Mouse (Mus musculus) CH12.LX (cell line): ENCODE data around the gene 2310033P09Rik. TPM values are rescaled to one million over a fixed set of nuclear protein-coding genes. Genes with fewer than 3 reads are reported as not detected.

Experiments
- DNase-seq: peaks from one replicate; pipeline ENCODE4 v3.0.0-alpha.2; 2013; ENCODE audit errors: extremely low read depth
- H3K27ac ChIP-seq: 2 replicates; pipeline ENCODE4 v1.5.1; 2012; ENCODE audit warnings: low read depth, mild to moderate bottlenecking, control low read depth, moderate library complexity; ENCODE audit not compliant: insufficient read depth
- H3K27me3 ChIP-seq: replicated peaks from 2 replicates; pipeline ENCODE3; 2012; ENCODE audit warnings: inconsistent platforms
- H3K36me3 ChIP-seq, 2 experiments: replicated peaks in 1 of 2; 2 replicates each; pipeline versions ENCODE3 to v1.6.1; 2012; ENCODE audit warnings: inconsistent platforms in 1 of 2, low read length in 1 of 2, mild to moderate bottlenecking in 1 of 2, mixed read lengths in 1 of 2, moderate library complexity in 1 of 2; ENCODE audit not compliant: control insufficient read depth in 1 of 2, insufficient read depth in 1 of 2
- H3K4me1 ChIP-seq, 2 experiments: 2 replicates each; pipeline ENCODE4 v1.6.1; 2012; ENCODE audit warnings: inconsistent platforms in 1 of 2, moderate library complexity in 1 of 2; ENCODE audit not compliant: insufficient read depth in 2 of 2, control insufficient read depth in 1 of 2
- H3K4me2 ChIP-seq: 2 replicates; pipeline ENCODE4 v1.6.1; 2012; ENCODE audit warnings: low read depth, mild to moderate bottlenecking, control low read depth; ENCODE audit not compliant: poor library complexity, insufficient read depth, severe bottlenecking
- H3K4me3 ChIP-seq, 3 experiments: fragments of 150-350 bp in 1 of 3; sonication (generic) in 1 of 3; replicated peaks in 1 of 3; 2 replicates each; pipeline versions ENCODE3 to v1.5.1; 2011 to 2012; ENCODE audit warnings: low read depth in 2 of 3, low read length in 2 of 3, mild to moderate bottlenecking in 2 of 3, moderate library complexity in 2 of 3, control low read depth in 1 of 3, improper control_type of control experiment in 1 of 3, inconsistent platforms in 1 of 3, mixed read lengths in 1 of 3; ENCODE audit not compliant: poor library complexity in 1 of 3
- H3K79me2 ChIP-seq: replicated peaks from 2 replicates; pipeline ENCODE4 v1.6.1; 2012; ENCODE audit warnings: mild to moderate bottlenecking, moderate library complexity; ENCODE audit not compliant: control insufficient read depth, poor library complexity, insufficient read depth, severe bottlenecking; ENCODE audit errors: extremely low read depth
- H3K9ac ChIP-seq: 2 replicates; pipeline ENCODE4 v1.6.1; 2012; ENCODE audit warnings: low read depth, mild to moderate bottlenecking, control low read depth, moderate library complexity; ENCODE audit not compliant: insufficient read depth
- H3K9me3 ChIP-seq: replicated peaks from 2 replicates; pipeline ENCODE3; 2012; ENCODE audit warnings: low read length, inconsistent platforms, mixed read lengths
- BHLHE40 ChIP-seq: IDR thresholded peaks from 2 replicates; pipeline ENCODE4 v1.6.1; 2011; ENCODE audit warnings: mild to moderate bottlenecking, low read depth, low read length, improper control_type of control experiment
- CTCF ChIP-seq, 2 experiments: IDR thresholded peaks in 1 of 2; conservative IDR thresholded peaks in 1 of 2; 2 replicates each; pipeline ENCODE4 v1.5.1; 2011 to 2012; ENCODE audit warnings: low read depth in 2 of 2, low read length in 2 of 2, improper control_type of control experiment in 1 of 2, inconsistent platforms in 1 of 2, mild to moderate bottlenecking in 1 of 2, moderate library complexity in 1 of 2
- ELF1 ChIP-seq: IDR thresholded peaks from 2 replicates; pipeline ENCODE4 v1.6.1; 2014; ENCODE audit warnings: low read depth, mild to moderate bottlenecking, inconsistent platforms, low read length, improper control_type of control experiment
- ETS1 ChIP-seq: conservative IDR thresholded peaks from 2 replicates; pipeline ENCODE4 v1.6.1; 2012; ENCODE audit warnings: low read depth, mild to moderate bottlenecking, inconsistent platforms, low read length, improper control_type of control experiment, moderate library complexity
- GABPA ChIP-seq: IDR thresholded peaks from 2 replicates; pipeline ENCODE4 v1.6.1; 2012; ENCODE audit warnings: low read depth, low read length, improper control_type of control experiment, inconsistent platforms; ENCODE audit not compliant: insufficient replicate concordance
- IRF4 ChIP-seq: IDR thresholded peaks from 2 replicates; pipeline ENCODE4 v1.6.1; 2014; ENCODE audit warnings: low read depth, mild to moderate bottlenecking, inconsistent platforms, low read length, improper control_type of control experiment
- JUND ChIP-seq: conservative IDR thresholded peaks from 2 replicates; pipeline ENCODE4 v1.6.1; 2011; ENCODE audit warnings: low read depth, low read length, improper control_type of control experiment
- KAT2A ChIP-seq: IDR thresholded peaks from 2 replicates; pipeline ENCODE4 v1.6.1; 2012; ENCODE audit warnings: low read length, improper control_type of control experiment, inconsistent platforms; ENCODE audit not compliant: insufficient replicate concordance
- MAX ChIP-seq: IDR thresholded peaks from 2 replicates; pipeline ENCODE4 v1.6.1; 2011; ENCODE audit warnings: low read length, improper control_type of control experiment
- MYC ChIP-seq: IDR thresholded peaks from 2 replicates; pipeline ENCODE4 v1.6.1; 2011; ENCODE audit warnings: low read depth, mild to moderate bottlenecking, improper control_type of control experiment, low read length
- NRF1 ChIP-seq: IDR thresholded peaks from 2 replicates; pipeline ENCODE4 v1.6.1; 2014; ENCODE audit warnings: low read depth, mild to moderate bottlenecking, inconsistent platforms, low read length, improper control_type of control experiment, moderate library complexity
- PAX5 ChIP-seq: IDR thresholded peaks from 2 replicates; pipeline ENCODE4 v1.6.1; 2012; ENCODE audit warnings: low read length, inconsistent platforms, mixed read lengths
- POLR2A ChIP-seq: IDR thresholded peaks from 2 replicates; pipeline ENCODE4 v1.6.1; 2011; ENCODE audit warnings: low read depth, mild to moderate bottlenecking, improper control_type of control experiment, low read length
- POLR2AphosphoS2 ChIP-seq: IDR thresholded peaks from 2 replicates; pipeline ENCODE4 v1.6.1; 2011; ENCODE audit warnings: low read depth, low read length, improper control_type of control experiment
- RCOR1 ChIP-seq: conservative IDR thresholded peaks from 2 replicates; pipeline ENCODE4 v1.6.1; 2012; ENCODE audit warnings: low read depth, mild to moderate bottlenecking, inconsistent platforms, low read length, improper control_type of control experiment
- TCF12 ChIP-seq: IDR thresholded peaks from 2 replicates; pipeline ENCODE4 v1.6.1; 2014; ENCODE audit warnings: low read depth, mild to moderate bottlenecking, inconsistent platforms, low read length, improper control_type of control experiment
- UBTF ChIP-seq: IDR thresholded peaks from 2 replicates; pipeline ENCODE4 v1.6.1; 2012; ENCODE audit warnings: low read depth, mild to moderate bottlenecking, inconsistent platforms, low read length, improper control_type of control experiment, moderate library complexity
- USF1 ChIP-seq: IDR thresholded peaks from 2 replicates; pipeline ENCODE4 v1.6.1; 2014; ENCODE audit warnings: low read depth, mild to moderate bottlenecking, inconsistent platforms, low read length, improper control_type of control experiment
- ZKSCAN1 ChIP-seq: IDR thresholded peaks from 2 replicates; pipeline ENCODE4 v1.6.1; 2012; ENCODE audit warnings: low read depth, inconsistent platforms, low read length, improper control_type of control experiment, borderline replicate concordance
- ZMIZ1 ChIP-seq: IDR thresholded peaks from 2 replicates; pipeline ENCODE4 v1.6.1; 2012; ENCODE audit warnings: low read depth, mild to moderate bottlenecking, inconsistent platforms, low read length, improper control_type of control experiment
- dilution Hi-C: fragments of 300-500 bp; cut with MboI; formaldehyde crosslinking; loops from 2 replicates; pipeline ENCODE4 v1.14.3; 2020; ENCODE audit warnings: low sequenced_read_pairs; ENCODE audit not compliant: extremely low pct_unique_long_range_greater_than_20kb, extremely low pct_ligation_motif_present
- in situ Hi-C: fragments of 300-500 bp; cut with MboI; formaldehyde crosslinking; loops from 3 replicates; pipeline ENCODE4 v1.14.3; 2019; ENCODE audit warnings: low sequenced_read_pairs, low pct_ligation_motif_present, low pct_unique_long_range_greater_than_20kb, mixed read lengths
- polyA plus RNA-seq: library from polyadenylated mRNA; unstranded; fragments of >175 nt; gene quantifications from 2 replicates; pipeline ENCODE4 v1.2.1, GENCODE M21; 2012; ENCODE audit warnings: low read depth; ENCODE audit not compliant: insufficient read length
- total RNA-seq, 2 experiments: library from RNA; depleted of rRNA; stranded (reverse); fragments of 300-350 nt in 1 of 2; fragments of >200 nt in 1 of 2; gene quantifications; 2 replicates each; pipeline ENCODE4 v1.2.3; 2012 to 2014

Gene 2310033P09Rik
- total and polyA plus RNA-seq, 3 experiments = 7.9 to 44.1 (median 15.3) TPM

- in situ Hi-C loops = no loop called here
- Histone ChIP-seq H3K4me3 (no peak overlapping the region), H3K9me3 (no peaks in the 10 kb centered on the region), H3K4me1 (peaks cover 25 to 92% of the 10 kb centered on the region in 2 experiments), H3K36me3 (peaks cover 34 to 85% of the 10 kb centered on the region in 2 experiments), H3K79me2 (peaks cover 98% of the 10 kb centered on the region), H3K27ac (0 out of 2 replicates have a peak overlapping the region, but pooled peaks have one; percentile 18), H3K9ac (no peak overlapping the region), H3K4me2 (no peak overlapping the region), H3K27me3 (no peaks in the 10 kb centered on the region)
- DNase-seq = peak; percentile 38
- no peak for TF ChIP-seq UBTF
- 0 out of 2 replicates have a peak, but pooled peaks have one; percentile 31 for TF ChIP-seq IRF4
- dilution Hi-C loops = no loop called here
Observed at GRCm38 (mm10) chr11:59221604-59222003, 13.5 kb downstream of the 2310033P09Rik start.

DNA sequence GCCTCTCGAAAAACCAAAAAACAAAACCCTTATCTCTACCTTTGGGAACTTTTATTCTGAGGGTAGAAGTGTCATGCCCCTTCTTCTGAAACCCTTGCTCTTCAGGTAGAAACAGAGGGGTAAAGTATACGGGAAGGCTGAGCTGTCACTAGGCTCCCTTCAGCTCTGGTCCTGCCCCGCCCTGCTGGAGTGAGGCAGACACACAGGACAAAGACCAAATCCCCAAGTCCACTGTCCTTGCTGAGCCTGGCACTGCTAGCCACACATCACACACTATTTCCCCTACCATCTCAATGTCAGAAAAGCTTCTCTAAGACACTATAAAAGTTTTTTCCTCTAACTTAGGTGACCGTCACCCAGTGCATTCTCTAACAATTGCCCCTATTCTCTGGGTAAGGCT lies 14.2 kb downstream of the 2310033P09Rik start:
- in situ Hi-C loops (no loop called here), dilution Hi-C loops (no loop called here)
- Histone ChIP-seq H3K4me2 (no peak overlapping the region), H3K9me3 (no peaks in the 10 kb centered on the region), H3K4me3 (no peak overlapping the region), H3K9ac (no peak overlapping the region), H3K27ac (no peak overlapping the region), H3K27me3 (no peaks in the 10 kb centered on the region), H3K79me2 (peaks cover 98% of the 10 kb centered on the region), H3K36me3 (peaks cover 34 to 78% of the 10 kb centered on the region in 2 experiments), H3K4me1 (peaks cover 25 to 87% of the 10 kb centered on the region in 2 experiments)
- TF ChIP-seq MAX = no peak
- TF ChIP-seq RCOR1 = no peak
- TF ChIP-seq KAT2A = no peak
- TF ChIP-seq CTCF (conservative IDR thresholded peaks at IDR 0.05 in 1 of 2, IDR thresholded peaks at IDR 0.05 in 1 of 2; ENCODE audit: low read depth in 2 of 2, low read length in 2 of 2) = no peak
- no peak for TF ChIP-seq UBTF
- no peak for TF ChIP-seq USF1
- TF ChIP-seq ETS1 = no peak
- no peak for TF ChIP-seq PAX5
- no peak for TF ChIP-seq BHLHE40
- no peak for TF ChIP-seq TCF12
- no peak for TF ChIP-seq NRF1
- no peak for TF ChIP-seq JUND
- TF ChIP-seq ZKSCAN1 = no peak
- TF ChIP-seq MYC = no peak
- no peak for TF ChIP-seq GABPA
- TF ChIP-seq POLR2AphosphoS2 = no peak
- TF ChIP-seq ELF1 = no peak
- no peak for TF ChIP-seq POLR2A
- no peak for TF ChIP-seq ZMIZ1
- no peak for DNase-seq
